Mouse (Mus musculus) lung, embryonic 14.5 days (tissue): ENCODE measurements around the gene Gh. TPM values are rescaled to one million over a fixed set of nuclear protein-coding genes. Genes with fewer than 3 reads are reported as not detected.

Experiments
- ATAC-seq: fragments of 200-750 bp; cut with Nextera tagmentation; 2 replicates; pipeline ENCODE4 v1.8.0; 2017; ENCODE audit warnings: mild to moderate bottlenecking, moderate TSS enrichment, moderate library complexity; ENCODE audit not compliant: insufficient read depth
- DNase-seq: peaks from one replicate; pipeline ENCODE4 v3.0.0-alpha.2; 2015
- H3K27ac ChIP-seq: fragments of 300-500 bp; sonication (generic); 2 replicates; pipeline ENCODE4 v1.5.1; 2014; ENCODE audit warnings: low read depth, mild to moderate bottlenecking, moderate library complexity
- H3K27me3 ChIP-seq: fragments of 300-500 bp; sonication (generic); 2 replicates; pipeline ENCODE4 v1.6.1; 2014; ENCODE audit warnings: low read length, control low read depth; ENCODE audit not compliant: insufficient read depth
- H3K36me3 ChIP-seq: fragments of 300-500 bp; sonication (generic); 2 replicates; pipeline ENCODE4 v1.6.1; 2014; ENCODE audit warnings: control low read depth; ENCODE audit not compliant: insufficient read depth
- H3K4me1 ChIP-seq: fragments of 300-500 bp; sonication (generic); 2 replicates; pipeline ENCODE4 v1.6.1; 2014; ENCODE audit warnings: antibody characterized with exemption, control low read depth; ENCODE audit not compliant: insufficient read depth
- H3K4me2 ChIP-seq: fragments of 300-500 bp; sonication (generic); 2 replicates; pipeline ENCODE4 v1.6.1; 2014; ENCODE audit warnings: mild to moderate bottlenecking
- H3K4me3 ChIP-seq: fragments of 300-500 bp; sonication (generic); 2 replicates; pipeline ENCODE4 v1.5.1; 2014; ENCODE audit warnings: low read depth, low read length
- H3K9ac ChIP-seq: fragments of 300-500 bp; sonication (generic); 2 replicates; pipeline ENCODE4 v1.6.1; 2014
- H3K9me3 ChIP-seq: fragments of 300-500 bp; sonication (generic); 2 replicates; pipeline ENCODE4 v1.6.1; 2016; ENCODE audit warnings: low read depth, low read length, control low read depth
- CTCF ChIP-seq: IDR thresholded peaks from 2 replicates; pipeline ENCODE4 v1.5.1; 2016; ENCODE audit warnings: antibody characterized with exemption, low read depth
- WGBS: fragments of 180-500 bp; shearing (Covaris S2); extraction: QIAGEN DNeasy Blood & Tissue Kit; methylation state at CpG from one replicate; pipeline ENCODE4 v1.1.7; 2014; 5-methylcytosine and 5-hydroxymethylcytosine counted together
- polyA plus RNA-seq: library from polyadenylated mRNA; unstranded; fragments of >200 nt; fragmentation: Nextera tagmentation; extraction: Ambion mirVana; gene quantifications from 2 replicates; pipeline ENCODE4 v1.2.1, GENCODE M21; 2014

Gene Gh
- polyA plus RNA-seq, 1 experiment from 2014 or later, result not detected

DNA sequence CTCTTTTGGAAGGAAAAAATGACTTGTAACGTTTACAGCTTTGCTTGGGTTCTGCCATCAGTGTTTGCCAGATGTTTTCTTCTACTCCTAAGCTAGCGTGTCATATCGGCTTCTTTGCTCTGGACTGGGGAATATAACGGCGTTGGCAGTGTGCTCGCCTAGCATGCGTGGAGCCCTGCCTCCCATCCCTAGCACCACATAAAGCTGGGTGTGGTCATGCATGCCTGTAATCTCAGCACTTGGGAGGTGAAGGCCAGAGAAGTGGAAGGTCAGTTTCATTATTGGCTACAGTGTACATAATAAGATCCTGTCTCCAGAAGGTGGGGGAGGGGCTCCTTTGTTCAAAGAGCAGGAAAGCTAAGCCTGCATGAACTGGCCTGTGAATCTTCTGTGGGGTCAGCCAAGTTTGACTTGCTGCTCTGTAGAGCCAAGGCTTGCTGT lies 26.7 kb downstream of the Gh start:
- DNase-seq, result peak; percentile 83
- H3K4me2 ChIP-seq, result 0 out of 2 replicates have a peak overlapping the region, but pooled peaks have one; percentile 4
- 40% methylated on average over 7 of the region's 7 CpGs for WGBS

DNA sequence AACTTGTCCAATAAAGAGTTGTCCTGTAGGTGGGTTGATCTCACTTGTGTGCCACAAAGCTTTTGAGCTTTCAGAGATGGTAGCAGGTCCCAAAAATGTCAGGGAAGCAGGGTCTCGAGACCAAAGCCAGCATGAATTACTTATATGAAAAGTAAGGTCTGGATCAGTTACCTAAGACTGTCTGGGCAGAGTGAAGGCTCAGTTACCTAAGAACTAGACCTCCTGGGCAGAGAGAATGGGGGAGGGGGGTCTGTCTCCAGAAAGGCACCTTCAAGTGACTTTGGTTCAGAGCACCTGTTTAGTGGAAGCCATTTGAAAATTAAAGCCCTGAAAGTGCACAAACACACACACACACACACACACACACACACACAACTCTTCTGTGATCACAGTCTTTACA lies 27.3 kb downstream of the Gh start:
- ATAC-seq (no peak), DNase-seq (no peak)
- no peak for TF ChIP-seq CTCF
- peaks cover 20% of the 10 kb centered on the region for H3K4me1 ChIP-seq
- H3K27me3 ChIP-seq, result no peaks in the 10 kb centered on the region
- no peak overlapping the region for H3K4me3 ChIP-seq
- no peak overlapping the region for H3K4me2 ChIP-seq
- peaks cover 6% of the 10 kb centered on the region; the same call in 1 of the 2 replicates for H3K36me3 ChIP-seq
- peak overlapping the region; percentile 78 for H3K27ac ChIP-seq
- 92% methylated on average over 1 of the region's 1 CpGs for WGBS
- H3K9ac ChIP-seq, result no peak overlapping the region
- no peaks in the 10 kb centered on the region for H3K9me3 ChIP-seq

More for the DNA sequence above, 26.7 kb downstream of the Gh start:
- H3K9me3 ChIP-seq, result no peaks in the 10 kb centered on the region
- no peak overlapping the region for H3K4me3 ChIP-seq
- peaks cover 18% of the 10 kb centered on the region for H3K4me1 ChIP-seq
- peaks cover 6% of the 10 kb centered on the region; the same call in 1 of the 2 replicates for H3K36me3 ChIP-seq
- H3K27ac ChIP-seq, result peak overlapping the region; percentile 78
- H3K9ac ChIP-seq, result no peak overlapping the region
- ATAC-seq, result peak; percentile 28; the same call in 1 of the 2 replicates
- H3K27me3 ChIP-seq, result no peaks in the 10 kb centered on the region
- no peak for TF ChIP-seq CTCF

DNA sequence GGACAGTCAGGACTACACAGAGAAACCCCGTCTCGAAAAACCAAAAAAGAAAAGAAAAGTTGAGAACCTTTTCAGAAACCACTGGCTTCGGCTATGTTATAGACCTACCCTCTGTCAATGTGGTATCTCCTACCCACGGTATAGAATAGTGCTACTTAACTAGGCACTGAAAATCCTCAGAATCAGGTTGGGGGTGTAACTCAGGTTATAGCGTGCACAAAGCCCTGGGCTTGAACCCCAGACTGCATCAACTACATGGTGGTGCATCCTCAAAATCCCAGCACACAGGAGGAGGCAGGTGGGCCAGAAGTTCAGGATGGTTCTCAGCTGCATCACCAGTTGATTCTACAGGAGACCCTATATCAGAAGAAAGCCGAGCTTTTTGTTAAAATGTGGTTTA lies 27.9 kb downstream of the Gh start:
- DNase-seq (no peak), ATAC-seq (no peak)
- no peaks in the 10 kb centered on the region for H3K27me3 ChIP-seq
- WGBS, result 94% methylated on average over 6 of the region's 6 CpGs
- H3K27ac ChIP-seq, result peak overlapping the region; percentile 60; the same call in 1 of the 2 replicates
- H3K4me1 ChIP-seq, result peaks cover 25% of the 10 kb centered on the region
- H3K36me3 ChIP-seq, result peaks cover 6% of the 10 kb centered on the region; the same call in 1 of the 2 replicates
- TF ChIP-seq CTCF, result no peak
- peak overlapping the region; percentile 78 for H3K4me2 ChIP-seq
- H3K9me3 ChIP-seq, result no peaks in the 10 kb centered on the region
- peak overlapping the region; percentile 98; the same call in 1 of the 2 replicates for H3K4me3 ChIP-seq
- H3K9ac ChIP-seq, result 0 out of 2 replicates have a peak overlapping the region, but pooled peaks have one; percentile 60

DNA sequence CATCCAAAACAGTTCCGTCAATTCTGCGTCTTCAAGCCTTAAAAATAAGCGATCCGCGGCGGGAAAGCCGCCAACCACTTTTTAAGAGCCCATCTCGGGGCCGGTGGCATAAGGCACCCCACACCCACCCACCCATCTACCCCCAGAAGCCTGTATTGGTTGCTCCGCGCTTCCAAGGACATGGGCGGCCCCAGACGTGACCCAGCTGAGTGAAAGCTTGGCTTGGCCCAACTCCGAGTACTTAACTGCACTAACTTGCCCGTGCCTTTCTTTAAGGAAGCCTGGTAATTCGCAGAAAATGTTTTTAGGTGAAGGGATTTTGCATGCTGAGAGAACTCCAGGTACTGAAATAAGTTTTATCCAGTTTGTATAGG lies 28.4 kb downstream of the Gh start:
- H3K27me3 ChIP-seq, result no peaks in the 10 kb centered on the region
- DNase-seq, result no peak
- ATAC-seq, result peak; percentile 9; the same call in 1 of the 2 replicates
- no peak for TF ChIP-seq CTCF
- no peaks in the 10 kb centered on the region for H3K9me3 ChIP-seq
- peaks cover 10% of the 10 kb centered on the region for H3K36me3 ChIP-seq
- peak overlapping the region; percentile 60 for H3K9ac ChIP-seq
- peaks cover 30% of the 10 kb centered on the region for H3K4me1 ChIP-seq
- peak overlapping the region; percentile 78 for H3K4me2 ChIP-seq
- 7% methylated on average over 16 of the region's 16 CpGs for WGBS
- H3K27ac ChIP-seq, result peak overlapping the region; percentile 92
- H3K4me3 ChIP-seq, result peak overlapping the region; percentile 98

DNA sequence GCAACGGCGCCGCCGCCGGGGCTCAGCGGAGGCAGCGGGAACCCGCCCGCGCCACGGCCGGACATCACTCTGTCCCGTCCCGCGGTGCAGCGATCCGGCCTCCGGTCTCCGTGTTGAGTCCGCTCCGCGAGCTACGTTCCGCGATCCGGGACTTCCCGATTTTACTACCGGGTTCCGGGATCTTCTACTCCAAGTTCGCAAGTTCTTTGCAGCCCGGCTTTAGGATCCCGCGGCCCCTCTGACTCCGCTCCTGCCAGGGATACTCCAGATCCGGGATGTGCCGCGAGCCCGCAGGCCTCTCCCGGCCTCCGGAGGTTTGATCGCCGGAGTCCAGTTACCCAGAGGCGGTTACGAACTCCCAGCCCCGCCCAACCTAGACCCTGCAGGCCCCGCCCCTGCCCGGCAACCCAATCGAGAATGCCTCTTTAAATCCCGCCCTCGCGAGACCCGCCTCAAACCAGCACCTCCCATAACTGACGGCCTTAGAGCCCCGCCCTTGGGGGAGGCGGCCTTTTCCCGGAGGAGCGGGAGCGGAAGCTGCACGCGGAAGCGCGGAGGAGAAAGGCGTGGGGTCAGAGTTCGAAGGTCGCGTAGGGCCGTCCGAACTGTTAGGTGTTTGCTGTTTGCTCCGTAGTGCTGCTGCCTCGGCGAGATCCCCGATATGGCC lies 28.9 kb downstream of the Gh start, which contains the start of gene Smarcd2:
Gene Smarcd2 (minus strand): TSS at position 329 of the 667 bp plus-strand sequence.
- Histone ChIP-seq H3K36me3 (peaks cover 11% of the 10 kb centered on the region), H3K27ac (peak within 1 kb of the TSS; percentile 98), H3K9me3 (no peaks in the 10 kb centered on the region), H3K9ac (peak within 1 kb of the TSS; percentile 99), H3K27me3 (no peaks in the 10 kb centered on the region), H3K4me3 (peak within 1 kb of the TSS; percentile 98), H3K4me2 (peak within 1 kb of the TSS; percentile 89), H3K4me1 (peaks cover 32% of the 10 kb centered on the region)
- WGBS, result under 1% methylated on average over 72 of the region's 72 CpGs
- DNase-seq (peak; percentile 99), ATAC-seq (peak; percentile 92)
- no peak for TF ChIP-seq CTCF

DNA sequence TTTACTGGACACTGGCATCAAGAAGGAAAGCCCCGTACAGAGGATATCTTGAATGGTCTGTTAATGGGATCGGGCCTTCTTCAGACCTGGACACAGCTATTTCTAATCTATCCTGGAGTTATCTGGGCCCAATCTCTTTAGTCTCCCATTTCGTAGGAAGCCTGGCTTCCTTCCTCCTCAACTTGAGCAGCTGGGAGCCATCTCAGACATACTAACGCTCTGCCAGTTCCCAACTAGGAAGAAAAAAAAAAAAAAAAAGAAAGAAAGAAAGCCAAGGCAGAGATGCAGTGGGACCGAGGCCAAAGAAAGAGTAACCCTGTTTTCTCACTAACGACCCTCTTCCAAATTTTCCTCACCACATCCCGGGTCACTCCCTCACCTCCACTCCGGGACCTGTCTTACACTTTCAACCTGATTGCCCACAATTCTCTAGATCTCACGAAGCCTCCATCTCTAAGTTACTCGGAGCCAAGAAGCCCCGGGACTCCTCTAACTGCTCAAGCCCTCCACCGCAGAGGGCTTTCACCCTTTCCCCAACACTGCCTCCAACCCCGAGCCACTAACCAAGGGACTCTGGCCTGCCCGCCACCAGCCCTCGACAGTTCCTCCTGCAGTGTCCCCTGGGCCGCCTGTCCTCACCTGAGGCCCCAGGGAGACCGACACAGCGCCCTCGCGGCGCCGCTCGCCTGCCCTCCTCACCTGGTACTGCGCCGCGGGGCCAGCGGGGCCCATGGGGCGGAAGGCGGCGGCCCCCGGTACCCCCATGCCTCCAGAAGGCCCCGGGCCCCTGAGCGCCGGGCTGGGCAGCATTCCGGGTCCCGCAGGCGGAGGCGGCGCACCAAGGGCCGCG lies 29.6 kb downstream of the Gh start:
- DNase-seq (peak; percentile 85), ATAC-seq (peak; percentile 19; the same call in 1 of the 2 replicates)
- under 1% methylated on average over 41 of the region's 41 CpGs for WGBS
- no peak for TF ChIP-seq CTCF
- Histone ChIP-seq H3K9ac (peak overlapping the region; percentile 99), H3K27me3 (no peaks in the 10 kb centered on the region), H3K4me2 (peak overlapping the region; percentile 89), H3K9me3 (no peaks in the 10 kb centered on the region), H3K36me3 (peaks cover 18% of the 10 kb centered on the region), H3K27ac (peak overlapping the region; percentile 98), H3K4me3 (peak overlapping the region; percentile 98), H3K4me1 (peaks cover 32% of the 10 kb centered on the region)
